Mouse (Mus musculus) right cerebral cortex, postnatal 14 days (tissue): ENCODE measurements at regions not wholly inside any gene's neighbourhood (a gene's known extent, or its start where the extent isn't known, plus 50 kb on each side); places are given as distances from the start of the nearest gene placed in this dataset.
"Not testable (repeated sequence)": the region's sequence is repeated elsewhere in the genome, so short reads cannot be mapped to it uniquely, and the experiment has no call there.

Source experiments
- DNase-seq: peaks from one replicate; pipeline ENCODE4 v3.0.0; 2022

DNA sequence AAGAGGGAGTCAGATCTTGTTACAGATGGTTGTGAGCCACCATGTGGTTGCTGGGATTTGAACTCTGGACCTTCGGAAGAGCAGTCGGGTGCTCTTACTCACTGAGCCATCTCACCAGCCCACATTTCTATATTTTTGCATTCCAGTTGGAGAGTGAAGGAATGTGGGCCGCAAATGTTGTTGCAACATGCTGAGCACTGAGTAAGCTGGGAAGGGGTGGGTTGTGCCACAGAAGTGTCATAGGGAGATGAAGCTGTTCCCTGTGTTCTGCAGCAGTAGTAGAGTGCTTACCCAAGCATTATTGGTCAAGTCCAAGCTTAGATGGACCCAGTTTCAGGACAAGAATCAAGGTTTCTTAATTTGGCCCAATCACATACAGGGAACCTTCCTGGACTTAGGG lies 169.1 kb upstream of the Cdkn3 start:
- DNase-seq, result no peak

GRCm38 (mm10) chr14:46586093-46586492 lies 174.2 kb upstream of the Cdkn3 start:
- DNase-seq, result no peak

DNA sequence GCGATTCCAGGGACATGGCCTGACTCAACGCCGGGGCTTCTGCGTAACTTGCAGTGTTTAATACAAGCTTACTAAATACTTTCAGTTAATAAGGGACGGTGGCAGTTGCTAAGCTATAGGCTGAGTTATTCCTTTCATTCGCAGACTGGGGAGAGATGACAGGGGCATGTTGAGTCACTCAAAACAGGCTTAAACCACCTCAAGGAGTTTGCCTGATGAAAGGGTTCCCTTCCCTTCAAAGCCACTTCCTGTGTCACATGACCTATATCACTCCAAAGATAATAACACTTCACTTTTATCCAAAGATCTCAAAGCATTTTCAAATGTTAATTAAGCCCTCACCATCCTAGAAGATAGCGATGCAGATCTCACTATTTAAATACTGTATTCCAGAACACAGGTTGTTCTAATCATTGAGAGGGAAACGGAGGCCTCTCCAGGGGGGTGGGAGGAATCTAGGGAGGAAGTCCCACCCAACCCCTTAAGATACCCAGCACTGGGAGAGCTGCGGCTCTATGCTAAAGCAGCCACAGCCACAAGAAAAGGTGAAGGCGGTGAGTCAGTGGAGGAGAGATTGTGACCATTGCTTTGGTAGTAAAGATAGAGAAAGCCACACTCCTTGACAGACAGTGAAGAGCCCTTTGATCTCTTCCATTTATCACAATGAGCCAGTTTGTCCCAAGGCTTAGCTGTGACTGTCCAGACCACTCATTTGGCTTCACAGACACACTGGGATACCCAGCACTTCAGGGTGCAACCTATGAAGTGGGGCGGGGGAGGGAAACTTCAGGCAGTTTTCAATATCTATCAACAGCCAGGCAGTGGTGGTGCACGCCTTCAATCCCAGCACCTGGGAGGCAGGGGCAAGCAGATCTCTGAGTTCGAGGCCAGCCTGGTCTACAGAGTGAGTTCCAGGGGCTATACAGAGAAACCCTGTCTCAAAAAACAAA lies 182.0 kb upstream of the Cdkn3 start:
- no peak for DNase-seq

GRCm38 (mm10) chr14:46575889-46576288 lies 184.5 kb upstream of the Cdkn3 start:
- no peak for DNase-seq

DNA sequence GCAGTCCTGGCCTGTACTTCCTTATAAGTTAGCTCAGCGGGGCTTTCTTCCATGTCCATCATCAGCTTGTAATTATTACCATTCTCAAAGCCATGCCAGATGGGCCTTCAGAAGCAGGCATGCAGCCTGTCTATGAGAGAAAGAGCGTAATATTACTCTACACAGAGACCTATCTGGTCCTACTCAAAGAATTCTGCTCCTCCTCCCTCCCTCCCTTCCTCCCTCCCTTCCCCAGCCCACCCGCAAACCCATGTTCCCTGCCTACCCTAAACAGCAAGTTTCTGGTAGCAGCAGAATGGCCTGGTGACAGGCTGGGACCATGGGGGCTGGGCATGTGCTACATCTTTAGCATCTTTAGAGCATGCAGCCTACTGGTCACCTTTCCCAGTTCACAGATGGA lies 184.9 kb upstream of the Cdkn3 start:
- DNase-seq, result no peak

DNA sequence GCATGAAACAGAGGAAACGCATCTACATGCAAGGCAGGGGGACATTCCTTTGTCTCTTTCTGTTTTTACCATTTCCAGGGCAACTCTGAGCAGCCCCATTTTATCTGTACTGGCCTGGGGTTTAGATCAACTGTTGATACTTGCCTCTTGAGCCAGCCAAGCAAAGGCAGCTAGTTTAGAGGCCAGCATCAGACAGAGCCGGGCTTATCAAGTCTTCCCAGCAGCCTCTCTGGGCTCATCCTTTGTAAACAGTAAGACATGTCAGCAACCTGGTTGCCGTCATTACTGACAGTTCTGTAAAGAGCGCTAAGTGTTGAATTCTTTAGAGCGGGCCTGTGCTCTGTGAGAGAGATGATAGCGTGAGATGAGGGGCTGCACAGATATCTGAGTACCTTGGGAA lies 182.9 kb upstream of the Bmp4 start:
- DNase-seq, result no peak

DNA sequence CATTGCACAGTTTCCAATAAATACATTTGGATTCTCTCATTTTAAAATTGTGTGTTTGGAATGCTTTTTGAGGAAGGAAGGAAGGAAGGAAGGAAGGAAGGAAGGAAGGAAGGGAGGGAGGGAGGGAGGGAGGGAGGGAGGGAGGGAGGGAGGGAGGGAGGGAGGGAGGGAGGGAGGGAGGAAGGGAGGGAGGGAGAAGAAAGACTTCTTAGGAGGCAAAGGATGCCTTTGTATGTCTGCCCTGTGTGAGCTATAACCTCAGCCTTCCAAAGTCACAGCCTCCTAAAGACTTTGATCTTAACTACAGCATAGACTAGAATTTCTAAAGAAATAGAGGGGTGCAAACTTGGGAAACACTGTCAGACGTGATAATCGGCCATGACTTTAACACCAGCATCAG lies 182.5 kb upstream of the Bmp4 start:
- not testable (repeated sequence) for DNase-seq

DNA sequence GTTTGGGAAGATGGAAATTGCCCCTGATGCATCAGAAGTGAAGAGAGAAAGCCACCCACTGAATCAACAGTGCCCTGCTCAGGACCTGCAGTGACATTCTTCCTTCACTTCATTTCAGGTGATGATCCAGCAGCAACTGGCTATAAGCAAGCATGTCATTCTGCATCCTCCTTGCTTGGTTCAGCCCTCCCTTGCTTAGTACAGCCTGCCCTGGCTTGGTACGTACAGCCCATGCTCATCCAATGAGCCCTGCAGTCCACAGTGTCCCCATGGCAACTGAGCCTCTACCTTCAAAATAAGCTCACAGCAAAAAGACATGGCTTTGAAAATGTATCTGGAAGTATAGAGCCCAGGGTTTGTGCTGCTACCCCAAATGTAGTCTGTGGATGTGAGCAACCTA lies 181.4 kb upstream of the Bmp4 start:
- DNase-seq, result no peak

DNA sequence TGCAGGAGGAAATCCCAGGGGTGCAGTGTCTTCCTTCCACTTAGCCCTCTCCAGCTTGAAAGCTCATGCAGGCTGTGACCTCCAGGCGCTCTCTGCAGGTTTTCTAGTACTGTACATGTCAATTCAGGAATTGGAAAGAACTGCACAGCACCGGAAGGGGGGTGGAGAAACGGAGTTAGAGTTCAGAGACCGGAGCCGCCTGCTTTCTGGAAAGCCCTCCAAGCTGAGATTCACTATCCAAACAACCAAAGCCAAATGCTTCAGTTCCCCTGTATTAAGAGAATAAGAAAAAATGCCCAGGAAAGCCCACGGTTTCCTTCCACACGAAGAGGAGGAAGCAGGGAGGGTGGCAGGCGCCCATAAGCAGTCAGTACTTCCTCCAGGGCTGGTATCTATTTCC lies 178.8 kb upstream of the Bmp4 start:
- DNase-seq, result no peak

GRCm38 (mm10) chr14:46567411-46567780 lies 176.9 kb upstream of the Bmp4 start:
- no peak for DNase-seq

DNA sequence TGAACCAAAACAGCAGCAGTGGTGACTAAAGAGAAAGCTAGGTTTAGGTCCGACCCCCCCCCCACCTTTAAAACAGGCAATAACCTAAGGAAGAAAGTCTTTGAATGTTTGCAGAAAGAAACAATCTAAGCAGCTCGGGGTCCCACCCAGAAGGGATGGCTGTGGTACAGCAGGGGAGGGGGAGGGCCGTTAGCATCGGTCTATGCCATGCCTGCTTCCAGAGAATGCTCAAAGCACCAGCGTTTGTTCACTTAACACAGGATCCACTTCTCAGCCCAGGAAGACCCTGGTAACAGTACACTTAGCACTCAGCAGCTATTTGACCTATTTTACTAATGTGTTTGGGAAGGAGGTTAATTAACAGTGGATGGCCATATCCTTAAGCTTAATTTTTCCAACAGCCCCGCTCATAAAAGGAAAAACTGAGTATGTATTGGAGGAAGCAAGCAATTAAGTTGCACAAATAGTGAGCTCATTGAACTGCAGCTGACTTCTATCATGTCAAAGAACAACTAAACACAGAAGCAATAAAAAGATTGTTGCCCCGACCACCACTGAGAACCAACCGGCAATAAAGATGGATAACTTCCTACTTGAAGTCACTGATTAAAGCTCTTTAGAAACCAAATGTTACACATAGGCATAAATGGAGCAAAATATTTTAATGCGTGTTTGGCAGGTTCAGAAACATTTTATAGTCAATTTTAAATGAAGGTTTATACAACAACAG lies 176.4 kb upstream of the Bmp4 start:
- no peak for DNase-seq

DNA sequence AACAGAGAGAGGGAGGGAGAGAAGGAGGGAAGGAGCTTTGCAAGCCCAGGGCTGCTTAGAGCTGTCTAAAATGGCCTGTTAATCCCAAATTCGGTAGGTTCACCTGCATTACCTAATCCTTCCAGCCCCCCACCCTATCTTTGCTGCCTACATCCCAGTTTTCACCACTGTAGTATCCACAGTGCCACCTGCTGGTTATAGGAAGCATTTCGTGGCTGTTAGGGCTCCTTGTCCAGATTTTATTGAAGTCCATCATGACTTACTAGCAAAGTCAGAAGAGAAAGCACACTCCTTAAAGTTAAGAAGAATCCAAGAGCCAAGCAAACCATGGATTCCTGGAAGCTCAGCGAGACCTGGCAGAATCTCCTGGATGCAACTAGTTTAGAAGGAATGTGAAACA lies 174.5 kb upstream of the Bmp4 start:
- DNase-seq, result peak; percentile 22

DNA sequence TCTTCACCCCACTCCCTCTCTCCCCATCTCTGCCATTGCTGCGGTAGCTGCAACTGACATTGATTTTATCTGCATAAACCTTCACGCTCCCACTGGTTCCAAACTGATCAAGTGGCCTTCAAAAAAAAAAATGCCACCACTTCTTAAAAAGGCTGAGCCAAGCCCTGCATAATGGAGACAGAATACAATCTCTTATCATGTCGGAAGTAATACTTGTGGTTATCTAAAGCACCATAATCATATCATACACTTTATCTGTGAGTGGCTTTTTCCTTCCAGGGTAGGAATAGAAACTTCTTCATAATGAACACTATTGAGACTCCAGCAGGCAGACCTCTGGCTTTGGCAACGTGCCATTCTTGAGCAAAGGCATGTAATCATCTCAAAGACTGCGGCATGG lies 171.5 kb upstream of the Bmp4 start:
- DNase-seq, result no peak

DNA sequence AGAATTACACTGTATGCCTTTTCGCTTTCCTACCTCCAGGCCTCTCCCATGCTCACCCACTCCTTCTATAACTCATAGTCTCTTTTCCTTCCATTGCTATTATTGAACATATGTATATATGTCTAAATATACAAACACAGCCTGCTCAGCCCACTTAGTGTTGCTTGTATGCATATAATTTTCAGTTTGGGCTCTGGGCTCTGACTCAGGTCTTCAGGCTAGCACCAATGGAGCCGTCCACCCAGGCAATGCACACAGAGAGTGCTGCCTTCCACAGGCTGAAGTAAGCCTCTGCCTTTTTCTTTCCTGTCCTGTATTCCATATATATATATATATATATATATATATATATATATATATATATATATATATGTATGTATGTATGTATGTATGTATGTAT lies 162.8 kb upstream of the Bmp4 start:
- DNase-seq, result no peak

DNA sequence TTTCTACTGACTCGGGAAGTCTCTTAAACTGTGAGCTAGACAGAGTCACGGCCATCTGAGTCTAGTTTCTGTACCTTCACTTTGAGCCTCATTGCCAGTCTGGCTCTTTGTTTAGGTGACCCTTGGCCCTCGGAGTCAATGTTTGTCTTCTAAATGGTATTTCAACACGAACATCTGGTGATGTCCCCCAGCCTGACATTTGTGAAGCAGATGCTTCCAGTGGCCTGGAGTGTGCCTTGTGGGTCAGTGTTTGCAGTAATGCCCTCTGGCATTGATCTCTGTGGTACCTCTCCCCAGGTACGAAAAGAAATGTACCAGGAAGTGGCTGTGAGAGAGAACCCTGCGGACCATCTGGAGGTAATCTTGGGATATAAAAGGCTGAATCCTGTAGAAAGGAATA lies 155.7 kb upstream of the Bmp4 start:
- no peak for DNase-seq

- no peak for DNase-seq
Measured at GRCm38 (mm10) chr14:46539466-46540187, 149.2 kb upstream of the Bmp4 start.

GRCm38 (mm10) chr14:46536002-46536762 lies 145.7 kb upstream of the Bmp4 start:
- no peak for DNase-seq

DNA sequence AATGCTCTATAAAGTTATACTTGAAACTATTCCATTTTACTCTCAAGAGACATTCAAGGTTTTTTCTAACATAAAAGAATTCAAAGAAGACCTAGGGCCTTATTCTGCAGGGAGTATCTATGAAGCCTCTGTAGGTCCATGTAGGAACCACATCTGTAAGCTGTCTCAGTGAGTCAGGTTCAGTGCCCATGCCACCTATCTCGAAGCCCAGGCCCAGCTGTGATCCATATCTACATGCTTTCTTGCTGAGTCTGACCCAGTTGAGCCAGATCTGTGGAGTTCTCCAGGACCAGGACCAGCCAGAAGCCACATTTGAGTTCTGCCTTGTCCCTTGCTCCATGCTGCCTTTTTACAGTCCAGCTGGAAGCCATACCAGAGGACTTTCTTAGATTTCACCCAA lies 142.2 kb upstream of the Bmp4 start:
- no peak for DNase-seq

- DNase-seq, result no peak
Measured at GRCm38 (mm10) chr14:46530452-46530851, 140.0 kb upstream of the Bmp4 start.

DNA sequence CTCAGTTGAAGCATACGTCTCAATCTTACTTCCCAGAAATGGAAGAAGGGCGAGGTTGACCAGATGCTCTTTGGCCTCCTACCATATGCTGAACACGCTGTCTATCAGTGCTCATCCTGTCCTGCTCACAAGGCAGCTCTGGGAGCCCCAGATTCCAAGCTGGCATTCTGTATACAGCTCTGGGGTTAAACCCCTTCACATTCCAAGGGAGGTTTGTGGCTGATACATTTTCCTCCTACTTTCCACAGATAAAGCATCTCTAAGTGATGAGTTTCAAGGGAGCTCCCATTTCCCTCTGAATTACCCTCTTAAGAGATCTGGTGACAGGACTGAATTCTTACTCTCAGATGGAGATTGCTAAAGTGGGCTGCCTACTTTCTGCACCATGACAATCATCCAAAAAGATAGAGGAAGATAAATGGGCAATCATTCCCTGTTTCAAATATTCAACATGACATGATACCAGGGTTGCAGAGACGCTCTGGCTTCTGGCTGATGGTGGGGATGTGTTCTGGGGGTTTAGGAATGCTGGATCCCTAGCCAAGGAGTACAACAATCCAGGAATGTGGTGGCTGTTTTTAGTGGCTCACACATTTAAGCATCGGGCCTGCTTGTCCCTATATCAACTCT lies 138.7 kb upstream of the Bmp4 start:
- no peak for DNase-seq

GRCm38 (mm10) chr14:46517258-46517657 lies 126.8 kb upstream of the Bmp4 start:
- no peak for DNase-seq

DNA sequence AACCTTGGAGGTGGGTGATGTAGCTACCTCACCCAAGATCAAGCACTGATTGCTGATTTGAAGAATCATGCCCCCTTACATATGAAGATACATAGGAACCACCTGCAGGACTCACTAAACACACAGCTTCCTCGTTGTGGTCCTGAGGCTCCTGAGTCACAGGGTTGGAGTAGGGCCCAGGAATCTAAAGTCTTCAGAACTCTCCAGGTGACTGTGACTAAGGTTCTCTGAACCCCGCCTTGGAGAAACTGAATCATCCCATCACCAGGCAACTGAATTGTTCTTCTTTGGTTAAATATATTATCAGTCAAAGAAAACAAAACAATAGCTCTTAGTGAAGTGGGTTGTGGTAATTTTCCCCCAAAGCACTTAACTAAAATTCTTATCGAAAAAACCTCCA lies 125.8 kb upstream of the Bmp4 start:
- no peak for DNase-seq
